Mouse (Mus musculus) gastrocnemius, adult 2 months (tissue): Measurements from ENCODE around the gene Il20rb. TPM values are rescaled to one million over a fixed set of nuclear protein-coding genes. Genes with fewer than 3 reads are reported as not detected.
A peak's percentile ranks its signal among the peaks of the same experiment; 100 is the strongest.

Source experiments
- DNase-seq: peaks from one replicate; pipeline ENCODE4 v3.0.0; 2022
- H3K27ac ChIP-seq: fragments of 200-600 bp; 2 replicates; pipeline ENCODE4 v1.8.1; 2022; ENCODE audit warnings: mild to moderate bottlenecking
- H3K4me3 ChIP-seq: fragments of 200-600 bp; 2 replicates; pipeline ENCODE4 v1.8.1; 2022; ENCODE audit warnings: mild to moderate bottlenecking, moderate library complexity
- CTCF ChIP-seq: fragments of 200-600 bp; IDR thresholded peaks from 2 replicates; pipeline ENCODE4 v1.8.1; 2022; ENCODE audit warnings: antibody characterized with exemption, mild to moderate bottlenecking, moderate library complexity
- intact Hi-C: fragments of 180-260 bp; cut with DNase I; formaldehyde crosslinking; loops from one replicate; pipeline ENCODE4 v1.15.1; 2025
- total RNA-seq, 2 experiments: library from RNA; stranded (reverse); gene quantifications; 2 replicates each; pipeline ENCODE4 v1.2.3; 2021

The Il20rb gene
- total RNA-seq, 2 experiments from 2014 or later: 1.3 to 1.9 TPM

- TF ChIP-seq CTCF: no peak
- Histone ChIP-seq H3K4me3 (no peak overlapping the region), H3K27ac (peak overlapping the region; percentile 84)
- DNase-seq: peak; percentile 84
- intact Hi-C loops: no loop called here
These were observed 18.9 kb downstream of the Il20rb start for GRCm38 (mm10) chr9:100467653-100468052.

DNA sequence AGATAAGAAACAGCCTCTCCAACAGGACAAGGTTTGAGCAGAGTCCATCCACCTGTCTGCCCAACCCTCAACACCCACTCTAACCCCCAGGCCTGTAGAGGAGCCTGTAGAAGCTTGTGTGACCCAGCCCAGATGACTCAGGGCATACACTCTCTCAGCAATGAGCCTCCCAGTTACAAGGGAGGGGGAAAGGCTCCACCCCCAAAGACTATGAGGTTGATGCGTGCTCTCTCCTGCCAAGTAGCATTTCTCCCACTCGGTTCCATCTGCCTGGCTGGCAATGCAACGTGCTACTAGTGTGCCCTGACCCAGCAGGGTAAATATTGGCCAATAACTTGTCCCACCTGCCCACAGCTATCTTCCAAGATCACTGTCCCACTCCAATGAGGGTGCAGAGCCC, 19.8 kb downstream of the Il20rb start:
- Histone ChIP-seq H3K27ac (peak overlapping the region; percentile 84), H3K4me3 (no peak overlapping the region)
- DNase-seq: no peak
- intact Hi-C loops: no loop called here
- no peak for TF ChIP-seq CTCF

DNA sequence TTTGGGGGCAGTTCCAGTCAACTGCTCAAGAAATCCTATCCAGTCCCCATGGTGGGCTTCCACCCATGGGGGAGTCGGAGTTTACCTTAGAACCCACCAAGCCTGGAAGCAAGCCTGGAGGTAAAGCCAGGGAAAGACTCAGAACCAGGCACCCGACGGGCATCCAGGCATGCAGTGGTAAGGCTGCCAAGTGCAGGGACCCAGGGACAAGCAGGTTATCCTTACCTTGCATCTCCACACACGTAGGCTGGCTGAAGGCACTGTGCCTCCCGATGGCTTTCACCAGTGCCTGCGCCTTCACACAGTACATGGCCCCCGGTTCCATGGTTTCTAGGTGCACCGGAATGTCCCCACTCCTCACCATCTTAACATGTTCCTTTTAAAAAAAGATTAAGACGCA, 20.6 kb downstream of the Il20rb start:
- no peak overlapping the region for H3K4me3 ChIP-seq
- no peak for DNase-seq
- intact Hi-C loops: no loop called here
- peak overlapping the region; percentile 84 for H3K27ac ChIP-seq
- no peak for TF ChIP-seq CTCF

GRCm38 (mm10) chr9:100465380-100465779, 21.2 kb downstream of the Il20rb start:
- Histone ChIP-seq H3K27ac (no peak overlapping the region), H3K4me3 (no peak overlapping the region)
- DNase-seq: no peak
- intact Hi-C loops: no loop called here
- no peak for TF ChIP-seq CTCF

- no peak for TF ChIP-seq CTCF
- no peak for DNase-seq
- intact Hi-C loops: no loop called here
- Histone ChIP-seq H3K27ac (peak overlapping the region; percentile 21; the same call in 1 of the 2 replicates), H3K4me3 (no peak overlapping the region)
These were observed 22.8 kb downstream of the Il20rb start for GRCm38 (mm10) chr9:100463771-100464170.

GRCm38 (mm10) chr9:100462098-100462497, 24.5 kb downstream of the Il20rb start:
- intact Hi-C loops: no loop called here
- no peak for DNase-seq
- H3K27ac ChIP-seq: peak overlapping the region; percentile 84
- no peak overlapping the region; the same call in 1 of the 2 replicates for H3K4me3 ChIP-seq
- no peak for TF ChIP-seq CTCF

DNA sequence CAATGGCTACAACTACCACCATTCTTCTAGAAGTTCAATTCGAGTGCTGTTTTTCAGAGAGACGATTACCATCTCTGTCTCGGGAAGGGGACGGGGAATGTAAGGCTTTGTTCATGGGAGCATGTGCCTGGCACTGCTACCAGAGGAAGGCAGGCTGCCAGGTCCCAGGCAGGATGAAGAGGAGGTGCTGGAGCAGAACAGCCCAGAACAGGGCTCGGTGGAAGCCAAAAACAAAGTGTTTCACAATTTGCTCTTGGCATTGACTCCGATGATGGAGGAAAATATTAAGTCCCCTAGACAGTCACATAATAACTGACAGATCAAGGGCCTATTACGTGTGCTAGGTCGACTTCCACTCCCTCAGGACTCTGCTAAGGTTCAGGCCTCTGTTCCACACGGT, 24.9 kb downstream of the Il20rb start:
- no peak for TF ChIP-seq CTCF
- peak overlapping the region; percentile 84 for H3K27ac ChIP-seq
- intact Hi-C loops: no loop called here
- peak; percentile 73 for DNase-seq
- H3K4me3 ChIP-seq: peak overlapping the region; percentile 23

DNA sequence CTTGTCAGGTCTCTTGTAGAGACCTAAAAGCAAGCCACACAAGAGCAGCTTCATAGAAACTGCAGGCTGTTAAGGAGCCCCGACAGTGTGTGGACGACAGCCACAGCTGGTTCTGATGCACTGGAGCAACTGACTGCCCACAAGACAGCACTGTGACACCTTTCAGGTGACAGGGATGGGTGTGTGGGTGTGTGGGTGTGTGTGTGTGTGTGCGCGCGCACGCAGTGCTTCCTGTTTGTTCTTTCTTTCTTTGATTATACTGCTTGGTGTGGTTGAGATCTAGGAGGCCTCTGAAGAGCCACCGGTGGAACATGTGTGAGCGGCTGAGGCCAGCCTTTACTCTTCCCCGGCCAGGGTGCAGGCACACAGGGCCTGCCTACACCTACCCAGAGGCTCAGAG, 26.4 kb downstream of the Il20rb start:
- H3K27ac ChIP-seq: peak overlapping the region; percentile 84; the same call in 1 of the 2 replicates
- DNase-seq: no peak
- no peak for TF ChIP-seq CTCF
- intact Hi-C loops: no loop called here
- H3K4me3 ChIP-seq: no peak overlapping the region

DNA sequence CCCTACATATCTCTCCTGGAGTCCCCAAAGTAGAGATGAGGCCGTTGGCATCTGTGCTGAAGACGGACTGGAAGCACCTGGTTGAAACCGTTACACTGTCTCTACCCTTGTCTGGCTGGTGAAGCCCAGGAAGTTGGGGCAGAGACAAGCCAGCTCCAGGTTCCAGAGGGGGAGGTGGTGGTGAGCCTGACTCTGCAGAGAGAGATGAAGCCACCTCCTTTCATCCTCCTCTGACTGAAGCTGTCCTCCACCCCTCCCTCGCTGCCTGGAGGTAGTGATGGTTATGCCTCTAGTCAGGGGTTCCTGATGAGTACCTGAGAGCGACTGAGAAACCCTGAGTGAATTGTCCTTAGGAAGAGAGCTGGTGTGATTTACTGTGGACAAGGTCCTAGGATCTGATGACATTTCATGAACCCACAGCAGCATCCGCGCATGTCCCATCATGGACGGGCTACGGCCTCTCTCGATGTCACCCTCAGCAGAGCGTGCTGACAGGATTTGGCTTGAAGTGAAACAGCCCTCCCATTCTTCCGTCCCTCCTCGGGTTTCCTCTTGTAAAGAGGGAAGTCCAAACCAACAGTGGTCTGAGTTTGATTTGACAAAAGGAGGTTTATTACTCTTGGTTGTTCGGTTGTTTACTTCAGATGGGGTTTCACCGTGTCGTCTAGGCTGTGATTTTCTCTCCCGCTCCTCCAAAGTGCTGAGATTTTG, 28.5 kb downstream of the Il20rb start:
- no peak for DNase-seq
- Histone ChIP-seq H3K4me3 (no peak overlapping the region), H3K27ac (no peak overlapping the region)
- intact Hi-C loops: loop anchor here (5.0 kb wide), 1 partner anchor 34 kb away; no protein-coding TSS in a partner anchor
- TF ChIP-seq CTCF: no peak

DNA sequence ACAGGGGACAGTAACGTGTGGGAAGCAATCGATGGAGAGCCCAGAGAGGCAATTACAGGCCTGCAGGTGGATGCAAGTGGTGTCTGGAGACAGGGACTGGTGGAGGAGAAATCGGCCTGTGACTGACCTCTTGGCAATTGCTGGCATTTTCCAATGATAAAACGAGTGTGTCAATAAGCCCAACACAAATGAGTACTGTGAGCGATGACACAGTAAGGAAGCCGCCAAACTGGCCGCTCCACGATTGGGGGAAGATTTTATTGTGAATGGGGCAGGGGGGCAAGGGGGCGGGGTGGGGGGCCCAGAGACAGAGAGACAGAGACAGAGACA, 32.0 kb downstream of the Il20rb start:
- Histone ChIP-seq H3K27ac (peak overlapping the region; percentile 63), H3K4me3 (peak overlapping the region; percentile 75)
- DNase-seq: peak; percentile 27
- TF ChIP-seq CTCF: no peak
- intact Hi-C loops: loop anchor here (2.0 to 5.0 kb wide), 3 partner anchors 93 to 462 kb away; partner anchors contain the start of gene Nck1

- intact Hi-C loops: loop anchor here (2.0 to 5.0 kb wide), 3 partner anchors 93 to 463 kb away; partner anchors contain the start of gene Nck1
- peak; percentile 90 for TF ChIP-seq CTCF
- peak; percentile 82 for DNase-seq
- peak overlapping the region; percentile 75 for H3K4me3 ChIP-seq
- H3K27ac ChIP-seq: peak overlapping the region; percentile 63
These were observed 32.5 kb downstream of the Il20rb start for GRCm38 (mm10) chr9:100453944-100454663.

GRCm38 (mm10) chr9:100452432-100452831, 34.2 kb downstream of the Il20rb start:
- no peak for TF ChIP-seq CTCF
- no peak for DNase-seq
- Histone ChIP-seq H3K4me3 (no peak overlapping the region), H3K27ac (no peak overlapping the region)
- intact Hi-C loops: loop anchor here (5.0 kb wide), 1 partner anchor 95 kb away; the partner anchor contains the start of gene Nck1

GRCm38 (mm10) chr9:100446059-100446686, 40.4 kb downstream of the Il20rb start:
- DNase-seq: peak; percentile 78
- Histone ChIP-seq H3K27ac (peak overlapping the region; percentile 38; the same call in 1 of the 2 replicates), H3K4me3 (peak overlapping the region; percentile 72)
- intact Hi-C loops: loop anchor here (5.0 kb wide), 1 partner anchor 599 kb away; no protein-coding TSS in a partner anchor
- peak; percentile 5; the same call in 1 of the 2 replicates for TF ChIP-seq CTCF
